In the genomic region with DNA sequence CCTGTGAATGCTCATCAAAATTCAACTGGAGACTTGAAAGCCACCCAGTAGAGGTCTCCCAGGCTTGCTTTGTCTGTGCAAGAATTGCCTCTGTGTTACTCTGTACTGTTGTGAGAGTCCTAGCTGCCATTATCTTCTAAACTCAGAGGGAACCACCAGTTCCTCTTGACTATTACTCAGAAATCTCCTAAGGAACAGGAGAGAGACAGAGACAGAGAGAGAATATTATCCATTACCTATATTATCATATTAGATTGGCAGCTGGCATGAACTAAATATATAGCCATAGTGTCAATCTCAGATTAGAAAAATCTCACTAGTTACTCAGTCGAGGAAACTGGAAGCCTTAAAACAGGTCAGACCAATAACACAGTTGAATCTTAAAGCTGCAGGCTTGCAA, we compare ENCODE assay signal across 29 mouse cellular contexts.
"Had no signal": no experiment of that assay in that cellular context is flagged by ENCODE, and none has a peak within 500 bp of the region (broad histone marks: within the 10 kb centered on the region; RNA-seq: fewer than 3 reads in every experiment).

No protein-coding gene starts in this region.

- DNase-seq: left cerebral cortex, postnatal 4 days; liver; liver, embryonic 13.5 days; liver, postnatal 0 days; lung, adult 18-20 months; lung, adult 2 months; lung, embryonic 14.5 days; lung, postnatal 10 days; lung, postnatal 14 days; lung, postnatal 36 days; lung, postnatal 4 days; midbrain, embryonic 14.5 days had no signal

- H3K9me3 ChIP-seq: limb, embryonic 10.5 days; limb, embryonic 12.5 days; limb, embryonic 13.5 days; limb, embryonic 15.5 days; liver, embryonic 12.5 days; liver, embryonic 13.5 days; liver, embryonic 15.5 days; lung, embryonic 15.5 days; megakaryocyte, embryonic 14.5 days; midbrain, embryonic 10.5 days; midbrain, embryonic 12.5 days; midbrain, embryonic 13.5 days; midbrain, embryonic 15.5 days had no signal

- H3K27me3 ChIP-seq: liver, embryonic 12.5 days; liver, embryonic 13.5 days; liver, embryonic 15.5 days; lung, embryonic 15.5 days had no signal

- H3K36me3 ChIP-seq: limb, embryonic 10.5 days; limb, embryonic 12.5 days; limb, embryonic 13.5 days; limb, embryonic 15.5 days; liver, embryonic 12.5 days; liver, embryonic 13.5 days; liver, embryonic 15.5 days; lung, embryonic 15.5 days; midbrain, embryonic 10.5 days; midbrain, embryonic 12.5 days; midbrain, embryonic 13.5 days; midbrain, embryonic 15.5 days had no signal

- H3K4me1 ChIP-seq: limb, embryonic 10.5 days; limb, embryonic 12.5 days; limb, embryonic 13.5 days; limb, embryonic 15.5 days; liver, embryonic 12.5 days; liver, embryonic 13.5 days; liver, embryonic 15.5 days; lung, embryonic 15.5 days; midbrain, embryonic 10.5 days; midbrain, embryonic 12.5 days; midbrain, embryonic 13.5 days; midbrain, embryonic 15.5 days had no signal

- H3K4me3 ChIP-seq: limb, embryonic 10.5 days; limb, embryonic 12.5 days; limb, embryonic 13.5 days; limb, embryonic 15.5 days; liver, embryonic 12.5 days; liver, embryonic 13.5 days; liver, embryonic 15.5 days; lung, embryonic 15.5 days; megakaryocyte, embryonic 14.5 days; midbrain, embryonic 10.5 days; midbrain, embryonic 12.5 days; midbrain, embryonic 13.5 days; midbrain, embryonic 15.5 days; myocyte had no signal

- H3K27ac ChIP-seq: limb, embryonic 10.5 days; limb, embryonic 12.5 days; limb, embryonic 13.5 days; limb, embryonic 15.5 days; liver, embryonic 12.5 days; liver, embryonic 13.5 days; liver, embryonic 14.5 days; liver, embryonic 15.5 days; lung, embryonic 15.5 days; macrophage; midbrain, embryonic 10.5 days; midbrain, embryonic 12.5 days; midbrain, embryonic 13.5 days; midbrain, embryonic 15.5 days had no signal

- ATAC-seq: liver, embryonic 12.5 days; liver, postnatal 0 days; lung, postnatal 0 days; midbrain, embryonic 13.5 days; midbrain, embryonic 15.5 days; midbrain, embryonic 16.5 days had no signal

- H3K9ac ChIP-seq: limb, embryonic 12.5 days; limb, embryonic 13.5 days; limb, embryonic 15.5 days; liver, embryonic 12.5 days; liver, embryonic 13.5 days; liver, embryonic 14.5 days; liver, embryonic 15.5 days; liver, postnatal 0 days; lung, embryonic 14.5 days; lung, embryonic 15.5 days; midbrain, embryonic 12.5 days; midbrain, embryonic 13.5 days; midbrain, embryonic 15.5 days had no signal
